Mouse (Mus musculus): Measurements from ENCODE around the gene Umodl1.

GRCm38 (mm10) chr17:30978556-30978955 is 24.1 kb downstream of the Umodl1 start:
- TF ChIP-seq TAL1 (IDR thresholded peaks at IDR 0.05; ENCODE audit: low read length) (no peak), GATA1 (IDR thresholded peaks at IDR 0.05; ENCODE audit: low read length) (no peak)
